ENCODE assay signal across 8 mouse cellular contexts in the genomic region with DNA sequence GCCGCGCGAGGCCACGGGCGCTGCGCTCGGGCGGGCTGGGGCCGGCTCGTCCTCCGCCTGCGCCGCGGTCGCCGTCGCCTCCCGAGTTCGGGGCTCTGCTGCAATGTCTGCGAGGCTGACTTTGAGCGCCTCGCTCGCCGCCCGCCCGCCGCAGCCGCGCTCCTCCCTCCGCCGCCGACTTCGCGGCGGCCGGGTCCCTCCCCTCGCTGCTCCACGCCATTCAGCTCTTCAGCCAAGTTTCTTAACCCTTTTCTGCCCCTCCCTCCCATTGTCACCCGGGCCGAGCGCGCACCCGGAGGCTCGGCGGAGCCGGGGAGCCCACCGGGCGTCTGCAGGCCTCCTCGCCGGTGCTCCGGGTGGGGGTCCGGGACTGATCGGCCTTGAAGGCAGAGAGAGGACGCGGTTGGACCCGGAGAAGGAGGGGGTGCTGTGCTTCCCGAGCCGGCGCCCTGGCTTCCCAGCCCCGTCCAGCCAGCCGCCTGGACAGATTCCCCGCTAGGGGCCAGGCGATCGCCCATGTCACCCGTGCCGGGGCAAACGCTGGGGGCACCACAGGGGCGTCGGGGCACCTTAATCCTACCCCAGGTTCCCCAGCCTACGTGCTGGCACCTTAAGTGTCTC. TPM values are rescaled to one million over a fixed set of nuclear protein-coding genes. Genes with fewer than 3 reads are reported as not detected.
DNase-seq lines count a peak whose midpoint lies in the region; ATAC-seq and TF ChIP-seq lines count a peak whose summit lies in the region.

No protein-coding gene starts in this region.

- peak overlapping the region; percentile 91 for H3K4me3 ChIP-seq in heart, embryonic 13.5 days
- H3K4me3 ChIP-seq in liver, embryonic 14.5 days (ENCODE audit: insufficient read depth in 1 of 2, low read depth in 2 of 2, low read length in 2 of 2) = peak overlapping the region; percentile 91 to 93
- peak overlapping the region; percentile 89 for H3K4me3 ChIP-seq in stomach, embryonic 15.5 days (replicated peaks)

- TF ChIP-seq CTCF in liver, embryonic 14.5 days (IDR thresholded peaks at IDR 0.05; ENCODE audit: low read depth) = peak; percentile 70

- H3K27me3 ChIP-seq in heart, embryonic 13.5 days (replicated peaks) = no peaks in the 10 kb centered on the region
- no peaks in the 10 kb centered on the region for H3K27me3 ChIP-seq in liver, embryonic 14.5 days (ENCODE audit: control insufficient read depth, insufficient read depth, low read length)
- H3K27me3 ChIP-seq in stomach, embryonic 15.5 days (replicated peaks) = no peaks in the 10 kb centered on the region

- no peaks in the 10 kb centered on the region for H3K9me3 ChIP-seq in heart, embryonic 13.5 days
- H3K9me3 ChIP-seq in liver, embryonic 14.5 days (ENCODE audit: control insufficient read depth, low read length) = no peaks in the 10 kb centered on the region
- H3K9me3 ChIP-seq in stomach, embryonic 15.5 days = no peaks in the 10 kb centered on the region

- WGBS in heart, embryonic 13.5 days = under 1% methylated on average over 60 of the region's 70 CpGs
- WGBS in liver, embryonic 14.5 days (ENCODE audit: insufficient replicate concordance) = under 1% methylated on average over 69 of the region's 70 CpGs
- under 1% methylated on average over 66 of the region's 70 CpGs for WGBS in stomach, embryonic 15.5 days

- H3K4me1 ChIP-seq in heart, embryonic 13.5 days = peaks cover 38% of the 10 kb centered on the region
- H3K4me1 ChIP-seq in liver, embryonic 14.5 days (replicated peaks; ENCODE audit: control insufficient read depth in 2 of 2, insufficient read depth in 2 of 2, low read length in 1 of 2) = peaks cover 21 to 23% of the 10 kb centered on the region in 2 experiments
- 0 out of 2 replicates have a peak, but pooled peaks cover 14% of the 10 kb centered on the region for H3K4me1 ChIP-seq in stomach, embryonic 15.5 days

- peak overlapping the region; percentile 69 for H3K4me2 ChIP-seq in heart, embryonic 13.5 days
- H3K4me2 ChIP-seq in liver, embryonic 14.5 days (ENCODE audit: low read depth) = peak overlapping the region; percentile 98
- peak overlapping the region; percentile 61 for H3K4me2 ChIP-seq in stomach, embryonic 15.5 days

- peak; percentile 69 for ATAC-seq in erythroid progenitor cell, adult 5-6 weeks (replicated peaks; ENCODE audit: low FRiP score, poor library complexity, severe bottlenecking)
- peak; percentile 81 for ATAC-seq in heart, embryonic 13.5 days (ENCODE audit: extremely low read depth, insufficient number of reproducible peaks, low FRiP score, low TSS enrichment)
- ATAC-seq in liver, embryonic 14.5 days (ENCODE audit: insufficient read depth) = peak; percentile 80
- peak; percentile 91 for ATAC-seq in stomach, embryonic 15.5 days (ENCODE audit: insufficient read depth, low FRiP score, low read depth)

- peak overlapping the region; percentile 99 for H3K9ac ChIP-seq in heart, embryonic 13.5 days
- peak overlapping the region; percentile 95 for H3K9ac ChIP-seq in liver, embryonic 14.5 days (replicated peaks)
- H3K9ac ChIP-seq in stomach, embryonic 15.5 days = peak overlapping the region; percentile 90

- no peak for TF ChIP-seq EP300 in liver, embryonic 14.5 days (IDR thresholded peaks at IDR 0.05; ENCODE audit: low read depth)

- no peaks in the 10 kb centered on the region for H3K36me3 ChIP-seq in heart, embryonic 13.5 days
- H3K36me3 ChIP-seq in liver, embryonic 14.5 days (replicated peaks; ENCODE audit: control insufficient read depth, insufficient read depth, low read depth) = no peaks in the 10 kb centered on the region
- no peaks in the 10 kb centered on the region for H3K36me3 ChIP-seq in stomach, embryonic 15.5 days

- peak; percentile 94 for DNase-seq in CD4-positive helper T cell, adult 2 months (ENCODE audit: low read depth, low spot score)
- peak; percentile 67 for DNase-seq in brain, embryonic 18.5 days (ENCODE audit: low read depth, low spot score)
- peak; percentile 93 for DNase-seq in kidney, postnatal 10 days
- DNase-seq in liver, embryonic 14.5 days (ENCODE audit: low read depth in 3 of 3, low spot score in 3 of 3) = peak; percentile 70 to 72 (median 71)
- DNase-seq in neural tube, embryonic 10.5 days (ENCODE audit: extremely low spot score, low spot score) = peak; percentile 92

- peak overlapping the region; percentile 97 for H3K27ac ChIP-seq in heart, embryonic 13.5 days (replicated peaks)
- H3K27ac ChIP-seq in liver, embryonic 14.5 days = peak overlapping the region; percentile 86
- H3K27ac ChIP-seq in stomach, embryonic 15.5 days = peak overlapping the region; percentile 99

RNA-seq across cellular contexts. Expression of a gene that starts 0.6 kb away (rescaled TPM):
- total RNA-seq in erythroid progenitor cell, adult 5-6 weeks (2015; ENCODE audit: low replicate concordance) = 72.1 and 83.4 TPM in 2 replicates
- 62.9 and 99.2 TPM in 2 replicates for total RNA-seq in erythroid progenitor cell, adult 5-6 weeks (2017; ENCODE audit: low replicate concordance)
- 20.9 and 23.3 TPM in 2 replicates for polyA plus RNA-seq in heart, embryonic 13.5 days (2015; fragmentation: Nextera tagmentation; extraction: Ambion mirVana)
- polyA plus RNA-seq in liver, embryonic 14.5 days (2012; rRNA removed) = 2.5 and 3.5 TPM in 2 replicates
- 11.7 and 15.5 TPM in 2 replicates for polyA plus RNA-seq in liver, embryonic 14.5 days (2014; fragmentation: Nextera tagmentation; extraction: Ambion mirVana)
- polyA plus RNA-seq in stomach, embryonic 15.5 days (2015; fragmentation: Nextera tagmentation; extraction: Ambion mirVana) = 39.2 and 44.2 TPM in 2 replicates

Comparison
In these comparisons a context has a peak if more than half of its experiments do, and no peak if none do; other contexts are left out.
1. Peak in every context shown above with its lines: DNase-seq, ATAC-seq, H3K4me3 ChIP-seq and H3K27ac ChIP-seq.